Mouse (Mus musculus) T-helper 1 cell (primary cell): ENCODE data around the gene Ormdl1.
"Not testable (repeated sequence)": the region's sequence is repeated elsewhere in the genome, so short reads cannot be mapped to it uniquely, and the experiment has no call there.

Source experiments
- in situ Hi-C: fragments of 300-600 bp; cut with MboI, MseI; formaldehyde crosslinking; loops from one replicate; pipeline ENCODE4 v1.15.1; 2025; ENCODE audit warnings: high pct_unique_total_duplicates

Ormdl1 gene

GRCm38 (mm10) chr1:53296581-53297383 is at the start of gene Ormdl1, which contains the start of the genes Pms1 and Gm28778:
TSS of gene Ormdl1 (plus strand) at chr1:53297095.
TSS of gene Pms1 (minus strand) at chr1:53297018.
TSS of gene Gm28778 (plus strand) at chr1:53297111.
- in situ Hi-C loops = loop anchor here (5.0 kb wide), 1 partner anchor 46 kb away; no protein-coding TSS in a partner anchor

GRCm38 (mm10) chr1:53264958-53265612 is 31.8 kb upstream of the Ormdl1 start:
- in situ Hi-C loops = not testable (repeated sequence)

DNA sequence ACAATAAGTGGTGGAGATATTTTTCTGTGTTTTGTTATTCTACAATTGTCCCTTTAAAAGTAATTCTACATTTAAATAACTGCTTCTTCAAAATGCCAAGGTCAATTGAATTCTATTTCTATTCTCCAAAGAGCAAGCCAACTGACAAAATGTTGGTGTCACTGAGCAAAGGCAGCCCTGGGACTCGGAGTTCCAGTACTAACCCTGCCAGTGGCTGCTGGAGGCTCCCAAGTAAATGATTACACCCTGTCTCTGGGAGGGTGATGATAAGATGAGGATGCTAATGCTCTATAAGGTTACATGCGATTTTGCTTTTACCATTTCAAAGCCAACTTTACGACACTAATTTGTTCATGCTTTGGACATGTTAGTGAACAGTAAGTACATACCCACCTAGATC is 27.0 kb upstream of the Ormdl1 start:
- in situ Hi-C loops = no loop called here

GRCm38 (mm10) chr1:53272646-53273045 is 24.2 kb upstream of the Ormdl1 start:
- in situ Hi-C loops = no loop called here

DNA sequence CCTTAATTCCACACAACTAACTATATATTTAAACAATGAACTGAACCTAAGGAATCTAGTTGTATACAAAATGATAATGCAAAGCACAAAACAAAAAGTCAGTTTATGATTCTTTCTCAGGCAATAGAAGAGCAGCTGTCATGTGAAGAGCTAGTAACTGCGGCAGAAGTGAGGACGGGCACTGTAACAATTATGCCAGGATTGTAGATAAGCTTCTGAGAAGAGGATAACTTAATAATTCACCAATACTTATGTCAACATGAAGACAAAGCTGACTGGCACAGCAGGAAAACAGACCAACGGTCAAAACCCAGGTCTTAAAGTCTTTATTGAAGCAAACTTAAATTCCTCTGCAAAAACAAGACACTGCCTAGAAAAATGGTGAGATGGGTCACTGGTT is 5.7 kb upstream of the Ormdl1 start:
- in situ Hi-C loops = no loop called here

DNA sequence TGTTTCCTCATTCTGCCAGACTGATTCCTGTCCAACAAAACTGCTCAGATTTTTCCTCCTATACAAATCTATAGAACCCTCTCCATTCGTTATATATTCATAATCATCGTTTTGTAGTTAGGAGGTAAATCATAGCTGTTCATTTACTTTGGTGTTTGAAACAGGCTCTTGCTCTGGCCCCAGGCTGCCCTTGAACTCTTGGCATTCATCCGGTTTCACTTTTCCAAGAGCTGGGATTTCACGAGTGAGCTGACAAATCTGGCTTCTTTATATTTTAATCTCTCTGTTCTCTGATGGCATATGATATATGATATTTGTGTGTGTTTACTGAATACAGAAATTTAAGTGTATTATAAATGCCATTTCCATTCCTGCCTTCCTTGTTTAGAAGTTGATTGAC is 3.6 kb downstream of the Ormdl1 start:
- in situ Hi-C loops = no loop called here

GRCm38 (mm10) chr1:53312989-53313967 is 16.4 kb downstream of the Ormdl1 start, which contains the start of gene Osgepl1:
TSS of gene Osgepl1 (plus strand) at chr1:53313624.
- in situ Hi-C loops = no loop called here

- in situ Hi-C loops = no loop called here
These were observed 24.9 kb downstream of the Ormdl1 start for GRCm38 (mm10) chr1:53321662-53322344.

GRCm38 (mm10) chr1:53323254-53323653 is 26.4 kb downstream of the Ormdl1 start:
- in situ Hi-C loops = no loop called here

- in situ Hi-C loops = no loop called here
These were observed 27.4 kb downstream of the Ormdl1 start for GRCm38 (mm10) chr1:53324277-53324676.

DNA sequence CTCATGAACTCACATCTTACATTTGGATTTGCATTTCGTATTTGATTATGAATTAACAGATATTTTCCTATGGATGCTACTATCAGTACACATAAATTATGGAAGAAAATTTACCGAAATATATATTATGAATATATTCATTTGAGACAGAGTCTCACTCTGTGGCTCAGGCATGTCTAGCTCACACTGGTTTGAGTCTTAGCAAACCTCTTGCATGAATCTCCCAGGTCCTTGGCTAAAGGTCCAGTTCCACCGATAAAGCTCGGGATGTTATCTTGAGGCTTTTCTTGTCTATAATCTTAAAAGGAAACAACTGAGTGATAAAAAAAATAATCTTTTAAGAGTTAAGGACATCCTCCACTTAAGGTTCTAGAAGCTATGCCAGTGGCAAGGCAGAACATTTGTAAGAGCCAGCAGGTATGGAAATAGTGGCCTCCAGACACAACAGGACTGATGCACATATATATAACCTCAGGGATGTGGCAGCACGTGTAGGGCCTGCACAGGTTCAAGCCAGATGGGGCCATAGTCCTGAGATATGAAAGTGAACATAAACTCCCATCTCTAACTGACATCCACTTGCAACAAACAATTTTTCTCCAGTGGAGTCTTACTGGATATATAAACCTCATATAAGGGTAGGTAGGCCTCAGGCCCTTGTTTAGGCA is 28.1 kb downstream of the Ormdl1 start:
- in situ Hi-C loops = no loop called here

GRCm38 (mm10) chr1:53333527-53333926 is 36.6 kb downstream of the Ormdl1 start:
- in situ Hi-C loops = not testable (repeated sequence)

DNA sequence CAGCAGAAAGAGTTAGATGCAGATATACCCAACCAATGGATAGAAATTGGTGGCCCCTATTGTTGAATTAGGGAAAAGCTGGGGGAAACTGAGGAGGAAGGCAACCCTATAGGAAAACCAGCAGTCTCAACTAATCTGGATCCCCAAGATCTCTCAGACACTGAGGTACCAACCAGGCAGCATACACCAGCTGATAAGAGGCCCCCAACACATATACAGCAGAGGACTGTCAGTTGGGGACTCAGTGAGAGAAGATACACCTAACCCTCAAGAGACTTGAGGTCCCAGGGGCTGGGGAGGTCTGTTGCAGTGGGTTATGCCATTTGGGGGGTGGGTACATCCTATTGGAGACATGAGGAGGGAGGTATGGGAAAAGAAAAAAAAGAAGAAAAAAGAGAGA is 38.6 kb downstream of the Ormdl1 start:
- in situ Hi-C loops = no loop called here

GRCm38 (mm10) chr1:53337403-53337802 is 40.5 kb downstream of the Ormdl1 start:
- in situ Hi-C loops = not testable (repeated sequence)

DNA sequence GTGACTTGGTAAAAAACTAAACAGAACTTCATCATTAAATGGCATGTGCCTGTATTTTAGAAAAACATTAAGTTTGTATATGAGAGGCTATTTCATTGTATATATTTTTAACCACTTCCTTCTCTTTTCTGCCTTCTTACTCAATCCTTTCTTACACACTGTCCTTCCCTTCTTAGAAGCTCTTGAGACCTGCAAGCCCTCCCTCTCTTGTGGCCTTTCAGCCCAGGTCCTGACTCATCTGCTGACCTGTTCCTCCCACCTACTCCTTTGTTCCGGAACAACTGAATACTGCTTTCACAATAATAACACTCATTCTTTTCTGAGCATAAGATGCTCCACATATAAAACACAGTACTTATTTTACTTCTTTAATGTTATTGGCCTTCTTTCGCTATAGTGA is 44.2 kb downstream of the Ormdl1 start:
- in situ Hi-C loops = loop anchor here (5.0 kb wide), 1 partner anchor 44 kb away; the partner anchor contains the start of genes Gm28778, Ormdl1 and Pms1

GRCm38 (mm10) chr1:53352327-53353261 is 55.7 kb downstream of the Ormdl1 start, which contains the start of the genes Asdurf, Gm28551 and Asnsd1:
TSS of gene Asdurf (minus strand) at chr1:53352619.
TSS of gene Gm28551 (minus strand) at chr1:53352667.
TSS of gene Asnsd1 (minus strand) at chr1:53352752.
- in situ Hi-C loops = no loop called here

DNA sequence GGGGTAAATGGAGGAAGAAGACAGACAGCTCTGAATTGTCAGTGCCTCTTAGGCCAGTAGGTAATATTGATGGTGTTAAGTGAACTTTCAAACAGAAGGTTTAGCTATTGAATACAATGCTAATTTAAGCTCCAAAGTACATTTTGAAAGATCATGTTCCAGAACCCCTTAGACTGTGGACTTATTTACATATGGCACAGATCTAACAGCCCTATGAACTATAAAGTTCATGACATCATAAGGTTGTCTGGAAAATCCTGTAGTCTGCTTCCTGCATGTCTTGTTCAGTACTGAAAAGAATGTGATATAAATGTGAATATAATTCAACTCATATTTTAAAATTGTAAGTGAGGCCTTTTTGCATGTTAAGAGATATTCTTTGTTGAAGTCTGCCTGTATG is 62.1 kb downstream of the Ormdl1 start:
- in situ Hi-C loops = no loop called here
